8 mouse cellular contexts compared by ENCODE assay signal in the genomic region with DNA sequence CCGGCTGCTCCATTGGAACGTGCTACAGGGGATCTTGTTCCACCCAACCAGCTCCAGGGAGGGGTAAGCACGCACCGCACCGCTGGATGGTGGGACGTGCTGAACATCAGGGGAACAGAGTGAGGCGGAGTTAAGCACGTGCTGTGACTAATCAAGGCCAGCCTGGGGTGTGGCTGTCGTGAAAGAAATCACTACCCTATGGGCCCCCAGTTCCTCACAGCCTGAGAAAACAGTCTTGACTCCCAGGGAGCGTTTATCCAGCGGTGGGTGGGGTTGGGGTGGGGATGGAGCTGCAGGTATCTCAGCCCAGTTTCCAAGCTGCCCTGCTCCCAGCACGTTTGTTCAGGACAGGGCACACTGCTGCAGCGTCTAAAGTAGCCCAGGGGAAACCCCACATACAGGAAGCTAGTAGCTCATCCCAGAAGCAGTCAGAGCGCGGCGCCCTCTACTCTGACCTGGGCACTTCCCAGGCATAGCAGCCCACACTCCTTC.
A peak's percentile ranks its signal among the peaks of the same experiment; 100 is the strongest.
DNase-seq lines count a peak whose midpoint lies in the region; ATAC-seq and TF ChIP-seq lines count a peak whose summit lies in the region.

No protein-coding gene starts in this region.

- peaks cover 13% of the 10 kb centered on the region for H3K9me3 ChIP-seq in CH12.LX (replicated peaks; ENCODE audit: low read length)
- H3K9me3 ChIP-seq in heart, embryonic 13.5 days = 0 out of 2 replicates have a peak, but pooled peaks cover 8% of the 10 kb centered on the region
- H3K9me3 ChIP-seq in liver, embryonic 11.5 days (ENCODE audit: control insufficient read depth, low read length) = no peaks in the 10 kb centered on the region

- H3K4me3 ChIP-seq in CH12.LX (replicated peaks in 1 of 3; ENCODE audit: low read depth in 2 of 3, low read length in 2 of 3, poor library complexity in 1 of 3) = peak overlapping the region in 2 of 3 experiments; percentile 15 to 32
- H3K4me3 ChIP-seq in heart, embryonic 13.5 days = peak overlapping the region; percentile 33
- no peak overlapping the region for H3K4me3 ChIP-seq in liver, embryonic 11.5 days (ENCODE audit: low read depth, low read length)
- H3K4me3 ChIP-seq in small intestine, adult 2 months (ENCODE audit: low read depth, low read length) = peak overlapping the region; percentile 24; the same call in 1 of the 2 replicates

- no peaks in the 10 kb centered on the region for H3K36me3 ChIP-seq in CH12.LX (replicated peaks in 1 of 2; ENCODE audit: control insufficient read depth in 1 of 2, insufficient read depth in 1 of 2, low read length in 1 of 2)
- no peaks in the 10 kb centered on the region for H3K36me3 ChIP-seq in heart, embryonic 13.5 days
- H3K36me3 ChIP-seq in liver, embryonic 11.5 days (ENCODE audit: control insufficient read depth, insufficient read depth, low read length) = no peaks in the 10 kb centered on the region
- no peaks in the 10 kb centered on the region for H3K36me3 ChIP-seq in small intestine, adult 2 months (ENCODE audit: control insufficient read depth, insufficient read depth, low read length)

- WGBS in heart, embryonic 13.5 days = 2% methylated on average over 16 of the region's 16 CpGs
- 5% methylated on average over 16 of the region's 16 CpGs for WGBS in liver, embryonic 11.5 days
- WGBS in small intestine, adult 2 months = 5% methylated on average over 16 of the region's 16 CpGs

- H3K27me3 ChIP-seq in CH12.LX (replicated peaks) = no peaks in the 10 kb centered on the region
- H3K27me3 ChIP-seq in heart, embryonic 13.5 days (replicated peaks) = no peaks in the 10 kb centered on the region; the same call in 1 of the 2 replicates
- H3K27me3 ChIP-seq in liver, embryonic 11.5 days (replicated peaks; ENCODE audit: control insufficient read depth, insufficient read depth, low read length) = peaks cover 6% of the 10 kb centered on the region
- no peaks in the 10 kb centered on the region for H3K27me3 ChIP-seq in small intestine, adult 2 months (ENCODE audit: control insufficient read depth, insufficient read depth, low read length)

- H3K9ac ChIP-seq in CH12.LX (ENCODE audit: insufficient read depth, low read depth) = no peak overlapping the region
- H3K9ac ChIP-seq in heart, embryonic 13.5 days = peak overlapping the region; percentile 68
- no peak overlapping the region for H3K9ac ChIP-seq in liver, embryonic 11.5 days (ENCODE audit: low read depth, low read length)

- no peaks in the 10 kb centered on the region for H3K79me2 ChIP-seq in CH12.LX (replicated peaks; ENCODE audit: control insufficient read depth, extremely low read depth, insufficient read depth, poor library complexity, severe bottlenecking)

- DNase-seq in CH12.LX (ENCODE audit: extremely low read depth) (peak; percentile 63), R1 (ENCODE audit: low read depth, low spot score) (peak; percentile 87)
- no peak for DNase-seq in liver, embryonic 11.5 days (ENCODE audit: low spot score)
- DNase-seq in T-cell, adult 2 months (ENCODE audit: low spot score) = no peak
- DNase-seq in urinary bladder, postnatal 25 days (ENCODE audit: low spot score) = no peak
- DNase-seq in gastrocnemius, adult 18-20 months (ENCODE audit: low spot score) = no peak

- TF ChIP-seq CTCF in CH12.LX (conservative IDR thresholded peaks at IDR 0.05 in 1 of 2, IDR thresholded peaks at IDR 0.05 in 1 of 2; ENCODE audit: low read depth in 2 of 2, low read length in 2 of 2) = peak in 1 of 2 experiments; percentile 56; a peak in 2 of 4 replicates
- TF ChIP-seq CTCF in small intestine, adult 2 months (IDR thresholded peaks at IDR 0.05; ENCODE audit: extremely low read depth, insufficient read length, insufficient replicate concordance, low read depth, low read length) = no peak

- no peak overlapping the region for H3K27ac ChIP-seq in CH12.LX (ENCODE audit: insufficient read depth, low read depth)
- no peak overlapping the region for H3K27ac ChIP-seq in heart, embryonic 13.5 days (replicated peaks)
- no peak overlapping the region for H3K27ac ChIP-seq in liver, embryonic 11.5 days (ENCODE audit: low read depth, low read length)
- peak overlapping the region; percentile 58 for H3K27ac ChIP-seq in small intestine, adult 2 months (ENCODE audit: insufficient read depth, low read depth, low read length)

- peak; percentile 38 for TF ChIP-seq RAD21 in CH12.LX (IDR thresholded peaks at IDR 0.05; ENCODE audit: low read depth, low read length)

- dilution Hi-C loops in CH12.LX (cut with MboI; ENCODE audit: extremely low pct_ligation_motif_present, extremely low pct_unique_long_range_greater_than_20kb, low sequenced_read_pairs) = no loop called here

- 0 out of 2 replicates have a peak, but pooled peaks have one; percentile 27 for TF ChIP-seq EP300 in CH12.LX (IDR thresholded peaks at IDR 0.05; ENCODE audit: low read length)

- peaks cover 14 to 49% of the 10 kb centered on the region in 2 experiments for H3K4me1 ChIP-seq in CH12.LX (ENCODE audit: control insufficient read depth in 1 of 2, insufficient read depth in 2 of 2)
- H3K4me1 ChIP-seq in heart, embryonic 13.5 days = peaks cover 23% of the 10 kb centered on the region
- peaks cover 7% of the 10 kb centered on the region for H3K4me1 ChIP-seq in liver, embryonic 11.5 days (replicated peaks; ENCODE audit: control insufficient read depth, insufficient read depth, low read length)
- peaks cover 20% of the 10 kb centered on the region for H3K4me1 ChIP-seq in small intestine, adult 2 months (ENCODE audit: control insufficient read depth, insufficient read depth, insufficient read length, low read length)

- peak overlapping the region; percentile 34; the same call in 1 of the 2 replicates for H3K4me2 ChIP-seq in CH12.LX (ENCODE audit: insufficient read depth, low read depth, poor library complexity, severe bottlenecking)
- peak overlapping the region; percentile 69 for H3K4me2 ChIP-seq in heart, embryonic 13.5 days
- peak overlapping the region; percentile 45 for H3K4me2 ChIP-seq in liver, embryonic 11.5 days

- TF ChIP-seq POLR2A in CH12.LX (IDR thresholded peaks at IDR 0.05; ENCODE audit: low read depth, low read length) = no peak
- no peak for TF ChIP-seq POLR2A in small intestine, adult 2 months (IDR thresholded peaks at IDR 0.05; ENCODE audit: low read depth, low read length)

- in situ Hi-C loops in CH12.LX (cut with MboI; ENCODE audit: low pct_ligation_motif_present, low pct_unique_long_range_greater_than_20kb, low sequenced_read_pairs) = loop anchor here (25.0 kb wide), 2 partner anchors 105 to 170 kb away; a partner anchor contains a TSS

- ATAC-seq in heart, embryonic 13.5 days (ENCODE audit: extremely low read depth, insufficient number of reproducible peaks, low FRiP score, low TSS enrichment) = no peak; the same call in 1 of the 2 replicates
- 0 out of 2 replicates have a peak, but pooled peaks have one; percentile 41 for ATAC-seq in liver, embryonic 11.5 days (replicated peaks; ENCODE audit: low FRiP score)

TF ChIP-seq in CH12.LX, 34 proteins besides CTCF, POLR2A, EP300 and RAD21 (continues in another document):
- TF ChIP-seq MEF2A (IDR thresholded peaks at IDR 0.05; ENCODE audit: borderline replicate concordance, low read depth, low read length) (peak; percentile 10; the same call in 1 of the 2 replicates), MAZ (IDR thresholded peaks at IDR 0.05; ENCODE audit: low read depth, low read length) (0 out of 2 replicates have a peak, but pooled peaks have one; percentile 64), NELFE (IDR thresholded peaks at IDR 0.05; ENCODE audit: low read depth, low read length) (0 out of 2 replicates have a peak, but pooled peaks have one; percentile 21), POLR2AphosphoS2 (IDR thresholded peaks at IDR 0.05; ENCODE audit: low read depth, low read length) (no peak), MYC (IDR thresholded peaks at IDR 0.05; ENCODE audit: low read depth, low read length) (peak; percentile 52; the same call in 1 of the 2 replicates), CHD2 (IDR thresholded peaks at IDR 0.05; ENCODE audit: low read length) (no peak), SMC3 (IDR thresholded peaks at IDR 0.05; ENCODE audit: low read depth, low read length) (peak; percentile 46), E2F4 (IDR thresholded peaks at IDR 0.05; ENCODE audit: insufficient replicate concordance, low read depth, low read length) (no peak), ETS1 (conservative IDR thresholded peaks at IDR 0.05; ENCODE audit: low read depth, low read length) (peak; percentile 60), KAT2A (IDR thresholded peaks at IDR 0.05; ENCODE audit: insufficient replicate concordance, low read length) (no peak), MAFK (IDR thresholded peaks at IDR 0.05; ENCODE audit: insufficient replicate concordance, low read length) (0 out of 2 replicates have a peak, but pooled peaks have one; percentile 13), CHD1 (IDR thresholded peaks at IDR 0.05; ENCODE audit: low read depth, low read length) (no peak; the same call in 1 of the 2 replicates), TCF12 (IDR thresholded peaks at IDR 0.05; ENCODE audit: low read depth, low read length) (no peak; the same call in 1 of the 2 replicates), GABPA (IDR thresholded peaks at IDR 0.05; ENCODE audit: insufficient replicate concordance, low read depth, low read length) (no peak), MAX (IDR thresholded peaks at IDR 0.05; ENCODE audit: low read length) (peak; percentile 90), USF1 (IDR thresholded peaks at IDR 0.05; ENCODE audit: low read depth, low read length) (peak; percentile 5; the same call in 1 of the 2 replicates), NRF1 (IDR thresholded peaks at IDR 0.05; ENCODE audit: low read depth, low read length) (no peak), ZC3H11A (IDR thresholded peaks at IDR 0.05; ENCODE audit: low read depth, low read length) (no peak), IRF4 (IDR thresholded peaks at IDR 0.05; ENCODE audit: low read depth, low read length) (0 out of 2 replicates have a peak, but pooled peaks have one; percentile 16), SIN3A (IDR thresholded peaks at IDR 0.05; ENCODE audit: low read length) (peak; percentile 51; the same call in 1 of the 2 replicates), ZNF384 (IDR thresholded peaks at IDR 0.05; ENCODE audit: low read depth, low read length) (no peak), HCFC1 (IDR thresholded peaks at IDR 0.05; ENCODE audit: low read depth, low read length) (peak; percentile 22; the same call in 1 of the 2 replicates), TBP (conservative IDR thresholded peaks at IDR 0.05; ENCODE audit: low read depth, low read length) (no peak), MXI1 (IDR thresholded peaks at IDR 0.05; ENCODE audit: low read depth, low read length) (0 out of 2 replicates have a peak, but pooled peaks have one; percentile 51), UBTF (IDR thresholded peaks at IDR 0.05; ENCODE audit: low read depth, low read length) (no peak), JUND (conservative IDR thresholded peaks at IDR 0.05; ENCODE audit: low read depth, low read length) (no peak), ZKSCAN1 (IDR thresholded peaks at IDR 0.05; ENCODE audit: borderline replicate concordance, low read depth, low read length) (no peak), RCOR1 (conservative IDR thresholded peaks at IDR 0.05; ENCODE audit: low read depth, low read length) (peak; percentile 70)

Comparison
In these comparisons a context has a peak if more than half of its experiments do, and no peak if none do; other contexts are left out.
1. DNase-seq: peak in CH12.LX (single experiment) and R1 (single experiment); none in liver, embryonic 11.5 days (single experiment), T-cell, adult 2 months (single experiment), urinary bladder, postnatal 25 days (single experiment) and gastrocnemius, adult 18-20 months (single experiment).
2. Peak in every context shown above with its lines, with median percentiles within 50 percentile points of each other: H3K4me2 ChIP-seq.